Mouse (Mus musculus) neural tube, embryonic 10.5 days (tissue): ENCODE results near the gene Toporsl.

ENCODE experiments used
- DNase-seq: peaks from one replicate; pipeline ENCODE4 v3.0.0-alpha.2; 2017; ENCODE audit warnings: low spot score; ENCODE audit errors: extremely low spot score

Gene Toporsl

GRCm38 (mm10) chr4:52595927-52596326, at the start of gene Toporsl:
TSS of gene Toporsl (plus strand) at chr4:52596274.
- DNase-seq: no peak

- DNase-seq: no peak
Measured at GRCm38 (mm10) chr4:52557672-52558071, 38.4 kb upstream of the Toporsl start.

- DNase-seq: no peak
Measured at GRCm38 (mm10) chr4:52558080-52558479, 38.0 kb upstream of the Toporsl start.

- no peak for DNase-seq
Measured at GRCm38 (mm10) chr4:52563859-52564258, 32.2 kb upstream of the Toporsl start.

GRCm38 (mm10) chr4:52586194-52586734, 9.8 kb upstream of the Toporsl start:
- no peak for DNase-seq

- DNase-seq: no peak
Measured at GRCm38 (mm10) chr4:52593821-52594356, 2.2 kb upstream of the Toporsl start.

- DNase-seq: no peak
Measured at GRCm38 (mm10) chr4:52594632-52595031, 1.4 kb upstream of the Toporsl start.

- no peak for DNase-seq
Measured at GRCm38 (mm10) chr4:52598180-52598881, 2.3 kb downstream of the Toporsl start.

- no peak for DNase-seq
Measured at GRCm38 (mm10) chr4:52606923-52607322, 10.8 kb downstream of the Toporsl start.

GRCm38 (mm10) chr4:52634986-52635385, 38.9 kb downstream of the Toporsl start:
- DNase-seq: no peak

GRCm38 (mm10) chr4:52647791-52648190, 51.7 kb downstream of the Toporsl start:
- no peak for DNase-seq

- DNase-seq: no peak
Measured at GRCm38 (mm10) chr4:52659701-52660100, 63.6 kb downstream of the Toporsl start.

GRCm38 (mm10) chr4:52660701-52661117, 64.6 kb downstream of the Toporsl start:
- peak; percentile 13 for DNase-seq

- no peak for DNase-seq
Measured at GRCm38 (mm10) chr4:52661311-52661710, 65.2 kb downstream of the Toporsl start.
